Mouse (Mus musculus) T-helper 1 cell (primary cell): ENCODE data around the gene Tango2.

Source experiments
- in situ Hi-C: fragments of 300-600 bp; cut with MboI, MseI; formaldehyde crosslinking; loops from one replicate; pipeline ENCODE4 v1.15.1; 2025; ENCODE audit warnings: high pct_unique_total_duplicates

Tango2 gene

DNA sequence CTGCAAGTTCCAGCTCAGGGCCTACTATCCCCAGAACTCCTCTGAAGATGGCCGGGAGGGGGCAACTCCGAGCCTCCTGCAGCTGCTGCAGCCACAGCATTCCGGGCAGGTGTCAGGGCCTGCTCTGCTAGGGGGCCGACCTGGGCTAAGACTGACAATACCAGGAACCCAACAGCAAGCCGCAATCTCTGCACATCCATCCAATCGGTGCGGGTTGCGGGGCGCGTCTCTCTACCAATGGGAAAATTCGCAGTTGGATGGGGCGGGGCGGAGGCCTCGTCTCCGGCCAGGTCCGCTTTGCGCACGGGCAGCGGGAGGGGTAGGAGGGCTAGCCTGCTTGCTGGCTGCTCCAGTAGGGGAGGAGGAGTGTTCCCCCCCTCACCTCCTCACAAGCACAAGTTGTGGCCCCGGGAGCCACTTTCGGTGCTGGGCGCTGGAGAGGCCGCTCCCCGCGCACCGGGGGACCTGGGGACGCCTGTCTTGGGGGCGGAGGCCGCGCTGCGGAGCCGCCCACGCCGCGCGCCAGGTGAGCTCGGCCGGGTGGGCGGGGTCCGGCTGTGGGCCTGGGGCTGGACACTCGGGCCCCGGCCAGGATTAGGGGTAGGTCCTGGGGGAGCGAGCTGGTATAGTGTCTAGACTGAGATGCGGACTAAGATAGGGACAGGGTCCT is at the start of gene Tango2, which contains the start of gene Arvcf:
Gene Tango2 (minus strand): TSS at position 173 of the 670 bp plus-strand sequence.
Gene Arvcf (plus strand): TSS at position 252 of the 670 bp plus-strand sequence.
- in situ Hi-C loops, result no loop called here

DNA sequence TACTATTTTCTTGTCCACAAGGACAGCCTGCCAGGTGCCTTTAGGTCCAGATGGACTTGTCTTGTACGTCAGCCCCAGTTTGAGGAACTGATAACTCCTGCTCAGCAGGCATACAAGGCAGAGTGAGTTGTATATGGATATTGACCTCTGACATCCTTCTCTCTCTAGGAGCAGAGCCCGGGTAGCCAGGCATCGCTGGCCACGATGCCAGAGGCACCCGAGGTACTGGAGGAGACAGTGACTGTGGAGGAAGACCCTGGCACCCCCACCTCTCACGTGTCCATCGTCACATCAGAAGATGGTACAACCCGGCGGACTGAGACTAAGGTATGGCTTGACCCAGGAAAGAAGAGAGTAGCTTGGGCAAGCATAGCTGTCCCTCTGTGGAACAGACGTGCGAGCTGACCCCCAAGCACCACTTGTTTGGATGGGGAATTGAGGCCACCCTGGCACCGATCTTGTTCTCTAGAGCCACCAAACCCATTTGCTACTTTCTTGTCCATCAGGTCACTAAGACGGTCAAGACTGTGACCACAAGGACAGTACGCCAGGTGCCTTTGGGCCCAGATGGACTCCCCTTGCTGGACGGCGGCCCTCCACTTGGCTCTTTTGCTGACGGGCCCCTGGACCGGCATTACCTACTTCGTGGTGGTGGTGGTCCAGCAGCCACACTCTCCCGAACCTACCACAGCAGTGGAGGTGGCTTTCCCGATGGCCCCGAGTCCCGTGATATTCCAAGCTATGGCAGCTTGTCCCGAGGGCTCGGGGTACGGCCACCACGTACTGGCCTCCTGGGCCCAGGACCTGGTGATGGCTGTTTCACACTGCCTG is 49.1 kb upstream of the Tango2 start:
- in situ Hi-C loops, result no loop called here

DNA sequence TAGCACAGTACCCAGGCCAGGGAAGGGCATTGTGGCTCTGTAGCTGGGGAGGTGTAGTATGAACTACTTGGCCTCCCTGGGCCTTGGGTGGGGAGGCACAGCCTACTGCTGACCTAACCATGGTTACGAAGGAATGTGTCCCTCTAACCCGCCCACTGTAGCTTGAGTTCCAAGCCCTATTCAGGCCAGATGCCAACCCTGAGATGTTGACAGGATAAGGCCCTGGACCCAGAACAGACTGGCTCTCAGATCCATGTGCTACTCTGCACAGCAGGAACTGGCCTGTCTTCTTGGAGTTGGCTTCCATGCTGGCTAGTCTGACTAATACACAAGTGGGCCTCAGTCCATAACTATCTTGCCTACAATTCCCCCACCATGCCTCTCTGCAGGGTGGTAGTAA is 48.3 kb upstream of the Tango2 start:
- in situ Hi-C loops, result no loop called here

DNA sequence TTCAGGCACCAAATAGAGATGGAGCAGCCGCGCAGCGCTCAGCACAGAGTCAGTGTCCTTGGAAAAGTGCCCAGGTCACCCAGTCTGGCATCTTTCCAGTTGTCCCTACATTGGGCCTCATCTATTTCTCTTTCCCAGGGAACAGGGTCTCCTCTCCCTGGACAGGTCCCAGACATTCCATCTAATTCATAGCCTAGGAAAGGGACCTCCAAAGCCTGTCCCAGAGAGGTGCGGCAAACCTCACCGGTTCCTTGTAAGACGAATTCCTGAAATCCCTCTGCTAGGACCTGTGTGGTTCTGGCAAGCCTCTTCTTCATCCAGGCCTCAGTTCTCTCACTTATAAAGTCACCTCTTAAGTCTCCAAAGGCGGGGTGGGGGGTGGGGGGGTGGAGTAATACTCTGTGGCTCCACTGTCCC is 47.7 kb upstream of the Tango2 start:
- in situ Hi-C loops, result no loop called here

DNA sequence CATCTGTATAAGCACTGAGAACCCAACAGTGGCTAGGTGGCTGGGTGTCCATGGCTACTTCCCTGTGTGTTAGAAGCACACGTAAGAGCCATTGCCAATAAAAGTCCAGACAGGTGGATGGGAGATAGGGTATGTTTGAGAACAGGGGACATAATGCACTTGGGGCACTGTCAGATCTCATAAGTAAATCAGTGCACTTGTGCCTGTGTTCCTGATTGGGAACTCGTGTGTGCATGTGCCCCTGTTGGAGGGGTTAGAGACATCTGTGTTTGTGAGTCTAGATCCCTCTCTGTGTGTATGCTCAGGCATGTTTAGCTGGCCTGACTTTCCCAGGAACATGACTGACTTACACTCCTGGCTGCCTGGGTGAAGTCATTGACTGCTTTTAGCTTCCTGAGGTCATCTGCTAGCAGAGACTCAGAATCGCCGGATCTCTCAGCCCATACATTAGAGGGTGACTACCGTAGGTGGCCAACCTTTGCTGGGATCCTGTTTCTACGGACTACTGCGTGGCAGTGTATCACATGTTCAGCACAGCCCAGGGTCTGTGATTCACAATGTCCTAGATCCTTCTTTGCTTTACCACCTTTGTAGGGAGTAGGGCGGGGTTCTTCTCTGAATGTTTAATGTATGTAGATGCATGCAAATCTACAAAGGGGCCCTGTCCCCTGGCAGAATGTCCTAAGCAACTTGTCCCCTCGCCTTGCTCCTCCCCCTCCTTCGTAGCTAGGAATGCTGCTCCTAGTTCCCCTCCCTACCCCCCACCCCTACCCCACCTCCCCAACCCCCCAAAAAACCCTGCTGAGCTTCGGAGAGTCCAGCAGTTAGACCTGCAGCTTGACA is 47.1 kb upstream of the Tango2 start:
- in situ Hi-C loops, result no loop called here

DNA sequence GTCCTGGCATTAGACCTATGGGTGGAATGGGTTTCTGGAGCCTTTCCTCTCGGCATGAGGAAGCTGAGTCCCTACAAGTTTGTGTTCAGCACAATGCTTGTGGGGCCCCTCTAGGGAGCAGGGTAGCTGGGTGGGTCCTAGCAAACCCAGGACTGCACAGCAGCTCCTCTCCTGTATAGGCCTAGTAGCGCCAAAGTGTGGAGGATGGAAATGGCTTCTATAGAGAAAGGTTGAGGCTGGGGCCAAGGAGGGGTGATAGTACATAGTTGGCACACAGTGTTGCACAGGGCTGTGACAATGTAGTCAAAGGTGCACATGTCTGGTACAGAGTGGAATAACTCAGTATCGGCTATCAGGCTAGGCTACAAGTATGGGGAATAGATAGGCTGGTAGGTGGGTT is 46.2 kb upstream of the Tango2 start:
- in situ Hi-C loops, result no loop called here

DNA sequence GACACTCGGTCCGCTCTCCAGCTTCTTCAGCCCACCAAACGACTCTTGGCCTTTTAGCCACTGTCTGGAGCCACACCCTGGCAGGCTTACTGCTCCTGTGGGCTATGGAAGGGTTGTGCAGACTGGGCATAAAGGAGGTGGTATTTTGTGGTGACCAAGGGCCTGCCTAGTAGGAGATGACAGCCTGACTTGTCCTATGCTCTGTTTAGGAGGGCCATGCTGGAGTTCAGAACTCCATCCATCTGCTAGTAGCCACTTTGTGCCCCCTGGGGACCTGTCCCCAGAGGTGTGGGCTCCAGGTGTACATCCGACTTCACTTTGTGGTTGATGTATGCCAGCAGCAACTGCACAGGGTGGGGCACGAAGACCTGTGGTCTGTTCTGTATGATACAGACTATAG is 45.7 kb upstream of the Tango2 start:
- in situ Hi-C loops, result no loop called here

DNA sequence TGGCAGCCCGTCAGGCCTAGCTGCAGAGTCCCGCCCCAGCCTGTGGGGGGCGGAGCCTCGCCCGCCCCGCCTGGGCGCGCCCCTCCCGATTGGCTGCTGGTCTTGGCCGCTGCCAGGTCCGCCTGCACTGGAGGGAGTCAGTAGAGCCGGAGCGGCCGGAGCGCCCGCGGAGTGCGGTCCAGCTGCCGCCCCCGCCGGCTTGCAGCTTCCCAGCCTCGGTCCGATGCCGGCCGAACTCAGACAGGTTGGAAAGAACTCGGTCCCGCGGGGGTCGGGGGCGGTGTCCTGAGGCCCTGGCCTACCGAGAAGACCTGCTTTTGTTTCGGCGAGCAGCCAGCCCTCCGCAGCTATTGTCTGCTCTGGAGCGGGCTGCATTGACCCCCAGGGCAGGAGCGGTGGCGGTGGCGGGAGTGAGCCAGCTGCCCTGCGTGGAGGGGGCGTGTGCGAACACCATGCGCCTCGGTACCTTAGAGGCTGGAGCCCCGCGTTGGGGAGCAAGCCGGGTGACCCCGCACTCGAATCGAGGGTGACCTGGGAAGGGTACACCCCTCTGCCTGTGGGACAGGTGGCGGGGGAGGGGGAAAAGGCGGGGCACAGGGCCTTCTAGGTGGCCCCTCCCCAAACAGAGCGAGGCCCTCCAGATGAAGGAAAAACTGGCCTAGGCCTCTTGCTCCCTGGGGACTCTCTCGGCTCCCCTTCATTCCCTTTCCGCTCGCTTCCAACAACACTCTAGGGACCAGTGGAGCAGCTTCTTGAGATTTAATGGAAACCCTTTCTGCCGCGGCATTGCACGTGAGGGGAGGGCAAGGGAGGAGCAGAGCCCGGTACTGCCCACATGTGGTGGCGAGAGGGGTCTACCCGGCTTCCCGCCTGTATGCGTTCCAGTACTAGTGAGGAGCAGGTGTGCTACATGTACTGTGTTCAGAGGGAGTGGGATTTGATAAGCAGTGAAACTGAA is 44.8 kb upstream of the Tango2 start:
- in situ Hi-C loops, result no loop called here

DNA sequence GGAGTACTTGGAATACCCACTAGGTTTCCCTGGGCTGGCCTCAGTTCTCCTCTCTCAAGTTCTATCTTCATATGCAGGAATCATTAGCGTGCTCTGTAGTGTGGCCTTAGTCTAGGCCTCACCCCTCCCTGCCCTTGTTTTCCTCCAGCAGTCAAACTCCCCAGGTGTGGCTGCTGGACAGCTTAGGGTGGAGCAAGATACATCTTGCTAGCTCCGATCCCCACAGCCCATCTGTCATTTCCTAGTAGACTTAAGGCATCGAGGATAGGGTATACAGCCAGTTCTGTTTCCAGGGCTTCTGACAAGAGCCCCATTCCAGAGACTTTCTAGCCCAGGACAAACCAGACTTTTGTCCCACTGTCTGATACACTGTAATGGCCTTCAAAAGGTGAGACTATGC is 43.8 kb upstream of the Tango2 start:
- in situ Hi-C loops, result no loop called here

DNA sequence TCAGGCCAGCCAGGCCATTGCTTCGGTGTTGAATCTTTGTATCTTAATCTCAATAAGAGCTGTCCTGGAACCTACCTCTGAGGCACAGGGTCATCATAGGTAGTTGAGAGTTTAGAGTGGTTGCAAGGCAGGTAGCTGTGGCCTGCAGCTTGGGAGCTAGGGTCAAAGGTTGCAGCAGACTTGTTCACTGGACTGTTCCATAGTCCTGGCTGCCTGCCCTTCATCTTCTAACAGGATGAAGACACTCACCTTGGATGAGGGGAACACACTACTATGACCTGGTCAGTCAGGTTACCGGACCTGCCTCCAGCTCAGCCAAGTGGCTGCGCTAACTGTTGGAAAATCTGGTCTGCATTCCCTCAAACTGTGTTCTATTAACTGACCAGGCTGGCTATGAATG is 43.2 kb upstream of the Tango2 start:
- in situ Hi-C loops, result no loop called here

DNA sequence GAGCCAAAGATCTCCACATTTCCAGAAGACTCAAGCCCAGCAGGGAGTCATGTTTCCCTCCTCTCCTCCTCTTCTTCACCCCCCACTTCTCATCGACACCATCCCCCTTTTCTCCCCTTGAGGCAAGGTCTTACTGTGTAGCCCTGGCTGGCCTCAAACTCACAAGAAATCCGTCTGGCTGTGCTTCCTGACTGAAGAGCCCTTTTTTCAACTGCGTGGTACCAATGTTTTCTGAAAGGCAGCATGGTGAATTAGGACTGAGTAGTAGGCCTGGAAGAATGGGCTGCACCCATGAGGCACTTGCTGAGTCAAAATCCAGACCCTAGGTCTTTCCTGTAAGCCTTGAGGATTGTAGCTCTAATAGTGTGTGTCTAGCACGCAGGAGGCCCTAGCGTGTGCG is 42.5 kb upstream of the Tango2 start:
- in situ Hi-C loops, result no loop called here

DNA sequence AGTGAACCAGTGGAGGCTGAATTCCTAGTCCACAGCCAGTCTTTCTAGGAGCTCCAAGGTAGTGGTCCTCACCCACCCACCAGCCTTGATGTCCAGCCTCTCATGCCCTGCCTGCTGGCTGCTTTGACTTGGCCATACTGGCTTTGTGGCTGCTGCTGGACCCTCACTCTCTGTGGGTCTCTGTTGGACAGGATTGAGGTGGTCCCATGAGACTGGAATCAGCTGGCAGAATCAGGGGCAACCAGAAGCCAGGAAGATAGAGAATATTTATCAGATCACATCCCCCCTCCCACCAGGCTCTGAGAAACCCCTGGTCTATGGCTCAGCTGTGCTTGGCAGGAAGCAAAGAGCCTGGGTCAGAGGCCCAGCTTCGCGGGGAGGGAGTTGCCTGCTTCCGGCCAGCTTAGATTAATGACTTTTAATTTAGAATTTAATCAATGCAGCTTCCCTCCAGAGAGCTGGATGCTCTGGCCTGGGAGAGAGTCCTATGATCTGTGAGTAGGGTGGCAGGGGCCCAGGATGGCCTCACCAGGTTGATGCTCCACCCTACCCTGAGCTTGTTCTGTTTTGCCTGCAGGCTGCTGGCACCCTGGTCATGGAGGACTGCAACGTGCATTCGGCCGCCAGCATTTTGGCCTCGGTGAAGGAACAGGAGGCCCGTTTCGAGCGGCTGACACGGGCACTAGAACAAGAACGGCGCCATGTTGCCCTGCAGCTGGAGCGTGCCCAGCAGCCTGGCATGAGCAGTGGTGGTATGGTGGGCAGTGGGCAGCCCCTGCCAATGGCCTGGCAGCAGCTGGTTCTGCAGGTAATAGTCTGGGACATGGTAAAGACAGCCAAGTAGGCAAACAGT is 40.9 kb upstream of the Tango2 start:
- in situ Hi-C loops, result no loop called here

DNA sequence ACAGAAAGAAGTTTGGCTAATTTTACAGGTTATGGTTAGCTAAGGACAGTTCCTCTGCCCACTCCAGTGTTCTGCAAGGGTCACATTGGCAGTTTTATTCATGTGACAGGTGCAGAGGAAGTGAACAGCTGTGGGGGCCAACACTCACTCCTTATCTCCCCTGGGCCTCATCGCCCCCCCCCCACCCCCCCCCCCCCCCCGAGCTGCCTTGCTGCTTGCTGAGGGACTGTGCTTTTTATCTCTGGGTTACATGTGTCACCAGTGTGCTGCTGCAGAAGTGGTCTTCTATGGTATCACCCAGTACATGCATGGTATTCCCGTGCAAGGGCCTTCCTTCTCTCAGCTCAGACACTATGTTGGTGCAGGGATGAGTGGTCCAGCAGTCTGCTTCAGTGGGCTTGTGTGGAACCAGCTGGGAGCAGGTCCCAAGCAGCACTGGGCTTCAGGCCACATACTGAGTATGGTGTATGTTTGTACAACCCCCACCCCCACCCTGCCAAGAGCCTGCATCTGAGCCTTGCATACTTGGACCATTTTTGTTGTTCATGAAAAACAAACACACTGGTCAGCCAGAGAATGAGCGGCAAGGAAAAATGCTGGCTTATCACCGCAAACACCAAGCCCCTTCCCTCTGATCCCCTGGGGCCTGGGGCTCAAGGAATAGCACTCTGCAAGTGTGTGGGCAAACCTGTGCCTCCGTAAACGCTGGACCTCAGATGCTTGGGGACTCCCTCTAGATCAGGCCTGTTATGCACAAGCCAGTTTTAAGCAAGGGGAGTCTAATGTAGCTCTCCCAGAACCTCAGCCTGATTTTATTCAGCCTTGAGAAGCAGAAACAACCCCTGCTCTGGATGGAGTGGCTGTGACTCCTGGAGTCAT is 40.0 kb upstream of the Tango2 start:
- in situ Hi-C loops, result no loop called here

DNA sequence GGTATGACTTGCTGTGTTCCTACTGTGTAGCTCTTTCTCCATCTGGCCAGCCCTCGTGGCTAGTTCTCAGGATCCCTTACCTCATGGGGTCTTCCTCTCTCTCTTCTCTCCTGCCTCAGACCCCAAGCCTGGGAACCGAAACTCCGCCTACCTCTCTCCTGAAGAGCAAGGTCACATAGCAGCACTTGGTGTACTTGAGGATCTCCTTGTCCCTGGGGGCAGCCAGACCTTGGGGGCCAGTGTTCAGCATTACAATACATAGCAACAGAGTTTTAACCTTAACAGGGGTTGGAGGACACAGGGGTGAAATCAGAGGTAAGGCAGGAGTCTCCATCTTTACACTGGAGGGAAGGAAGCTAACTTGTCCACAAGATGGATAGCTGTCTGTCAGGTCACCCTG is 39.1 kb upstream of the Tango2 start:
- in situ Hi-C loops, result no loop called here

DNA sequence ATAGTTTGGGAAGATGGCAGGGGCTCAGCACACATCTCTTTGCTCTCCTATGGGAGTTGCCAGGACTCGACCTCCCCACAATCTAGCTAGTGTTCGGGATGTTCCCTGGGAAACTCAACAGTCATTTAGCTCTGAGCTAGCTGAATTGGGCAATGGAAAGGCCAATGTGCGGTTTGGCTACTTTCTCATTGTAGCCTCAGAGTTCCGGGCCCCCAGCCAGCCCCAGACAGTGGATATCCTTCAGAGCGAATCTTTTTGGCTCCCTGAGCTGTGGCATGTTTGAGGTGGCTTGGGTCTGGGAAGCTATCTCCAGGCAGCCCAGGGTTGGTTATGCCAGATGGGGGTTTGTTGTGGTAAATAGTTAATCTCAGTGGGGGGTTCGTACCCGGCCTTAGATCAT is 38.5 kb upstream of the Tango2 start:
- in situ Hi-C loops, result no loop called here

DNA sequence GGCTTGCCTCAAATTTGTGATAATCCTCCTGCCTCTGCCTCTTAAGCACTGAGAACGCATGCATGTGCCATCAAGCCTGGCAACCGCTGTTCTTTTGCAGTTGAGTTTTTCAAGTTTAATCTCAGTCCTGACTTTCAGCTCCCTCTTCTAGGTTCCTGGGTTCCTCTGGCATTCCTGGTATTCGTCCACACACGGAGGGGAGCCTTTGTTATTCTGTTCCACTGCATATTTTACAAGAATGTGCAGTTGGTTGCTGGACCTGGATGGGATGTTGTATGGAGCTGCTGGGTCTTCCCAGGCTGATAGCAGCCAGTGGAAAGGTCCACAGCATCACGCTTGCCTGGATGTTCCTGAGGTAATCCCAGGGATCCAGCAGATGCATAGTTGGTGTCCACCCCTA is 37.5 kb upstream of the Tango2 start:
- in situ Hi-C loops, result no loop called here

DNA sequence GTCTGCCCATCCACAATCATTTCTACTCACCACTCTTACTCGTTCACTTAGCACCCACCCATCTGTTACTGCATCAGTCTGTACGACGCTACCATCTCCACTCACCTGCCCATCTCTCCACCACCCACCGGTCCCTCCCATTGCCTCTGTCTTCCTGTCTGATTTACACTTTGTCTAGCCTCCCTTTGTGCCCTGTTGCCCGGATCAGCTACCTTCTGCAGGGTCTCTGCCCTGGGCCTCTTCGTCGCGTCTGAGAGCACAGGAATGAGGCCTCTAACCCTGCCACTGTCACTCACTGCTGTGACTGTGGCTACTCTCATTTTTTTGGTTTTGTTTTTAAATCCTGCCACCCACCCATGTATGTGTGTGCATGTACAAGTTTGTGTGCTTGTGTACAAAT is 36.8 kb upstream of the Tango2 start:
- in situ Hi-C loops, result no loop called here

DNA sequence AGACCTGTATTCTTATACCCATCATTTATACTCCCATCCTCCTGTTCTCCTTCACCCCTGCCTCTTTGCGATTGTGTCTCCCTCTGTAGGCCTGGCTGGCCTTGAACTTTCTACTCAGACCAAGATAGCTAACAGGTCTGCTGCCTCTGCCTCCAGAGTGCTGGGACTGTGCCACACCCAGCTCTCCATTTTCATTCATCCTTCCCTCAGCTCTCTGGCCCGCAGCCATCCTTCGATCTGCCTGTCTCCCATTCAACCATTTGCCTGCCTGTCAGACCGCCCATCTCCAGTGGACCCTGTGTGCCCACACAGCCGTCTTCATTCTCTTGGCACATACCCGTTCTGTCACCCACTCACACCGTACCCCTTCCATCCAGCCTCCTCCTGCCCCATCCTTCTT is 36.3 kb upstream of the Tango2 start:
- in situ Hi-C loops, result no loop called here

DNA sequence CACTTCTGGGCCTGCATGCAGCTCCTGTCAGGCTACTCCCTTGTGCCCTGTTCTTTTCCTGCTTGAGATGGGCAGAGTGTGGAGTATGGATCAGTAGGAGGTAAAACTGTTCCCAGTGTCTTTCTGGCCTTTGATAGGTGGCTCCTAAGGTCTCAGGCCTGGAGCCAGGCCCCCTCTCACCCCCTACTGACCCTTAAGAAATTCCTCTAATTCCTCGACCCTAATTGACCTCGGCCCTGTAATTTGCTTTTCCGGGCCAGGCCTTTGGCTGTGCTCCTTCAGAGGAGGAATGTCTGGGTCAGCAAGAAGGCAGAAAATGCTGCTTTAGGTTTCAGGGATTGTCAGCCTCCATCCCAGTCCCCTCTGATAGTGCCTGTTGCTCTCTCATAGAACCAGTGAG is 35.9 kb upstream of the Tango2 start:
- in situ Hi-C loops, result no loop called here
